Mouse (Mus musculus): ENCODE measurements around the gene Slc35e3. TPM values are rescaled to one million over a fixed set of nuclear protein-coding genes. Genes with fewer than 3 reads are reported as not detected.

Gene Slc35e3
- polyA plus RNA-seq, 1 experiment from 2014 or later, result 12.5 TPM

DNA sequence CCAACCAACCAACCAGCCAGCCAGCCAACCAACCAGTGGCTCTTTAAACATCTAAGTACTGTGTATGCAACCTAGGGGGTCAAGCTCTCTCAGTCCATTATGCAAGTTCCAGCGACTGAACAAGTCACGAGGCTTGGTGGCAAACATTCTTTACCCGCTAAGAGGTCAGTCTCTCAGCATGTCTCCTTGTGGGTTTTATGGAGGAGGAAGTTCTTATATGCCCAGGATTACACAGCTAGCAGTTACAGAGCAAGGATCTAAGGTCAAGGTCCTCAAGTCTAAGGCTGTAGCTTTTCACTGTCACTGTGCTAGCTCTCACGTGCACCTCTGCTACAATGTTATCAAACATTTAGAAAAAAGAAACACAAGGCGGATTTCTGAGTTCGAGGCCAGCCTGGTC, 18.4 kb upstream of the Slc35e3 start:
- H3K9me3 ChIP-seq (ENCODE audit: control insufficient read depth, low read length), result no peaks in the 10 kb centered on the region
- no peak overlapping the region for H3K9ac ChIP-seq (ENCODE audit: low read depth, low read length)
- H3K4me3 ChIP-seq (ENCODE audit: low read length), result no peak overlapping the region
- H3K36me3 ChIP-seq (ENCODE audit: control insufficient read depth, insufficient read depth, low read length), result peaks cover 83% of the 10 kb centered on the region
- no peak overlapping the region for H3K27ac ChIP-seq (ENCODE audit: low read depth, low read length)
- H3K4me2 ChIP-seq (replicated peaks; ENCODE audit: low read depth, low read length), result no peak overlapping the region
- ATAC-seq (ENCODE audit: low FRiP score, low TSS enrichment), result no peak
- H3K27me3 ChIP-seq (ENCODE audit: control insufficient read depth, insufficient read depth, low read length), result no peaks in the 10 kb centered on the region
- WGBS, result 93% methylated on average over 6 of the region's 6 CpGs
- no peaks in the 10 kb centered on the region for H3K4me1 ChIP-seq (ENCODE audit: control insufficient read depth, insufficient read depth, low read length)

- no peak for ATAC-seq (ENCODE audit: low FRiP score, low TSS enrichment)
- no peak overlapping the region for H3K9ac ChIP-seq (ENCODE audit: low read depth, low read length)
- no peaks in the 10 kb centered on the region for H3K9me3 ChIP-seq (ENCODE audit: control insufficient read depth, low read length)
- H3K36me3 ChIP-seq (ENCODE audit: control insufficient read depth, insufficient read depth, low read length), result peaks cover 89% of the 10 kb centered on the region
- H3K4me1 ChIP-seq (ENCODE audit: control insufficient read depth, insufficient read depth, low read length), result no peaks in the 10 kb centered on the region
- H3K27ac ChIP-seq (ENCODE audit: low read depth, low read length), result no peak overlapping the region
- 96% methylated on average over 16 of the region's 16 CpGs for WGBS
- no peaks in the 10 kb centered on the region for H3K27me3 ChIP-seq (ENCODE audit: control insufficient read depth, insufficient read depth, low read length)
- no peak overlapping the region for H3K4me2 ChIP-seq (replicated peaks; ENCODE audit: low read depth, low read length)
- no peak overlapping the region for H3K4me3 ChIP-seq (ENCODE audit: low read length)
These were observed 17.5 kb upstream of the Slc35e3 start for GRCm38 (mm10) chr10:117763588-117764190.

GRCm38 (mm10) chr10:117762966-117763365, 16.8 kb upstream of the Slc35e3 start:
- Histone ChIP-seq H3K36me3 (ENCODE audit: control insufficient read depth, insufficient read depth, low read length) (peaks cover 91% of the 10 kb centered on the region), H3K9ac (ENCODE audit: low read depth, low read length) (no peak overlapping the region), H3K4me3 (ENCODE audit: low read length) (no peak overlapping the region), H3K4me2 (replicated peaks; ENCODE audit: low read depth, low read length) (no peak overlapping the region), H3K27ac (ENCODE audit: low read depth, low read length) (no peak overlapping the region), H3K9me3 (ENCODE audit: control insufficient read depth, low read length) (no peaks in the 10 kb centered on the region), H3K4me1 (ENCODE audit: control insufficient read depth, insufficient read depth, low read length) (no peaks in the 10 kb centered on the region), H3K27me3 (ENCODE audit: control insufficient read depth, insufficient read depth, low read length) (no peaks in the 10 kb centered on the region)
- 96% methylated on average over 12 of the region's 12 CpGs for WGBS
- ATAC-seq (ENCODE audit: low FRiP score, low TSS enrichment), result no peak

GRCm38 (mm10) chr10:117762281-117762830, 16.2 kb upstream of the Slc35e3 start:
- H3K27ac ChIP-seq (ENCODE audit: low read depth, low read length), result no peak overlapping the region
- no peak for ATAC-seq (ENCODE audit: low FRiP score, low TSS enrichment)
- H3K36me3 ChIP-seq (ENCODE audit: control insufficient read depth, insufficient read depth, low read length), result peaks cover 91% of the 10 kb centered on the region
- no peak overlapping the region for H3K4me2 ChIP-seq (replicated peaks; ENCODE audit: low read depth, low read length)
- WGBS, result 95% methylated on average over 2 of the region's 2 CpGs
- H3K9ac ChIP-seq (ENCODE audit: low read depth, low read length), result no peak overlapping the region
- H3K4me3 ChIP-seq (ENCODE audit: low read length), result no peak overlapping the region
- no peaks in the 10 kb centered on the region for H3K4me1 ChIP-seq (ENCODE audit: control insufficient read depth, insufficient read depth, low read length)
- H3K9me3 ChIP-seq (ENCODE audit: control insufficient read depth, low read length), result no peaks in the 10 kb centered on the region
- no peaks in the 10 kb centered on the region for H3K27me3 ChIP-seq (ENCODE audit: control insufficient read depth, insufficient read depth, low read length)

GRCm38 (mm10) chr10:117761551-117761950, 15.4 kb upstream of the Slc35e3 start:
- H3K27me3 ChIP-seq (ENCODE audit: control insufficient read depth, insufficient read depth, low read length), result no peaks in the 10 kb centered on the region
- no peaks in the 10 kb centered on the region for H3K9me3 ChIP-seq (ENCODE audit: control insufficient read depth, low read length)
- 92% methylated on average over 6 of the region's 6 CpGs for WGBS
- H3K4me2 ChIP-seq (replicated peaks; ENCODE audit: low read depth, low read length), result no peak overlapping the region
- peaks cover 97% of the 10 kb centered on the region for H3K36me3 ChIP-seq (ENCODE audit: control insufficient read depth, insufficient read depth, low read length)
- H3K4me1 ChIP-seq (ENCODE audit: control insufficient read depth, insufficient read depth, low read length), result no peaks in the 10 kb centered on the region
- no peak overlapping the region for H3K9ac ChIP-seq (ENCODE audit: low read depth, low read length)
- H3K4me3 ChIP-seq (ENCODE audit: low read length), result no peak overlapping the region
- H3K27ac ChIP-seq (ENCODE audit: low read depth, low read length), result no peak overlapping the region
- ATAC-seq (ENCODE audit: low FRiP score, low TSS enrichment), result no peak

DNA sequence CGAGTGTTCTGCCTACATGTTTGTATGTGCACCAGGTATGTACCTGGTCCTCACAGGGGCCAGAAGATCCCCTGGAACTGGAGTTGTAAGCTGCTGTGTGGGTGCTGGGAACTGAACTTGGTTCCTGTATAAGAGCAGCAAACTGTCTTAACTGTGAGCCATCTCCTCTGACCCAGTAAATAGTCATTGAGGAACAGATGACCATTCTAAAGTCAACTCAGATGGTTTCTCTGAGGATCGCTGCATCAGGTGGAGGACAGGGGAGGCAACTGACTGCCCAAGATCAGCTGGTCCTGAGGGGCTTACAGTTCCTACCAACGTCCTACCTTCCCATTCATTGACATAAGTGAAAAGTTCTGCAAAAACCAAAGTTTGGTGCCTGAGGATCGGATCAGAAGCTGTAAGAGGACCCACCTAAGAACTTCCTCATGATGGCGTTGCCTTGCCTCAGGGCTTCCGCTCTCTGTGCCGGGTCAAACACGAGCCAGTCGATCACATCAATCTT, 14.7 kb upstream of the Slc35e3 start:
- Histone ChIP-seq H3K9ac (ENCODE audit: low read depth, low read length) (no peak overlapping the region), H3K36me3 (ENCODE audit: control insufficient read depth, insufficient read depth, low read length) (peaks cover 97% of the 10 kb centered on the region), H3K4me1 (ENCODE audit: control insufficient read depth, insufficient read depth, low read length) (no peaks in the 10 kb centered on the region), H3K27me3 (ENCODE audit: control insufficient read depth, insufficient read depth, low read length) (no peaks in the 10 kb centered on the region), H3K9me3 (ENCODE audit: control insufficient read depth, low read length) (no peaks in the 10 kb centered on the region), H3K27ac (ENCODE audit: low read depth, low read length) (no peak overlapping the region), H3K4me3 (ENCODE audit: low read length) (no peak overlapping the region), H3K4me2 (replicated peaks; ENCODE audit: low read depth, low read length) (no peak overlapping the region)
- WGBS, result 92% methylated on average over 9 of the region's 9 CpGs
- ATAC-seq (ENCODE audit: low FRiP score, low TSS enrichment), result no peak

DNA sequence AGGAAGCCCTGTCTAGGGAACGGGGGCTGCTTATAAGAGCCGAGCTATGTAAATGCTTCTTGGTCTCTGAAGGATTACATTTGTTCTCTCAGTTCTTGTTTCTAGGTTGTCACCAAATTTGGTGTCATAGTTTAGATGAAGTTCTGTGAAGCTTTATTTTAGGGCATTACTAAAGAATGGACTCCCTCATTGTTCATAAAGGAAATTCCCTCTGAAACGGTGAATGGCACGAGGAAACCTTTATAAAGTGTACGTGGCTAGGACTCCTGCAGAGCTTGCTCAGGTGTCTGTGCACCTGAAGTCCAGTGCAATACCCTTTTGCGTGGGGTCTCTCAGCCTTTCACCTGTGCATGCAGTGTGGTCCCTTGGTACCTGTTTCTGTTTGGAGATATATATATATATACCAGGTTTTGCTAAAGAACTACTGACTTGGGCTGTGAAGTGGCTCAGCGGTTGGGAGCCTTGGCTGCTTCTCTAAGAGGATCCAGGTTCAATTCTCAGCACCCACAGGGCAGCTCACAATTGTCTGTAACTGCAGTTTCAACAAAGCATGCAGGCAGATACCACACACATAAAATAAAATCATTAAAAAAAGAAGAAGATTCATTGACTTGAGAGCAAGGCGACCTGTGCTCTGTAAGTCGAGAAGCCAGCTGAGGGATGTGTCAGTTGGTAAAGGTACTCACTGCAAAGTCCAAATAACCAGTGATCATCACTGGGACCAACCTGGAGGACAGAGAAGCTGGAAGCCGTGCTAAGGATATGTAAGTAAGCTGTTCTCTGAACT, 13.9 kb upstream of the Slc35e3 start:
- H3K4me3 ChIP-seq (ENCODE audit: low read length), result no peak overlapping the region
- H3K36me3 ChIP-seq (ENCODE audit: control insufficient read depth, insufficient read depth, low read length), result peaks cover 97% of the 10 kb centered on the region
- H3K9me3 ChIP-seq (ENCODE audit: control insufficient read depth, low read length), result no peaks in the 10 kb centered on the region
- 92% methylated on average over 10 of the region's 10 CpGs for WGBS
- no peaks in the 10 kb centered on the region for H3K27me3 ChIP-seq (ENCODE audit: control insufficient read depth, insufficient read depth, low read length)
- no peak overlapping the region for H3K27ac ChIP-seq (ENCODE audit: low read depth, low read length)
- H3K4me1 ChIP-seq (ENCODE audit: control insufficient read depth, insufficient read depth, low read length), result no peaks in the 10 kb centered on the region
- H3K9ac ChIP-seq (ENCODE audit: low read depth, low read length), result no peak overlapping the region
- no peak for ATAC-seq (ENCODE audit: low FRiP score, low TSS enrichment)
- no peak overlapping the region for H3K4me2 ChIP-seq (replicated peaks; ENCODE audit: low read depth, low read length)

DNA sequence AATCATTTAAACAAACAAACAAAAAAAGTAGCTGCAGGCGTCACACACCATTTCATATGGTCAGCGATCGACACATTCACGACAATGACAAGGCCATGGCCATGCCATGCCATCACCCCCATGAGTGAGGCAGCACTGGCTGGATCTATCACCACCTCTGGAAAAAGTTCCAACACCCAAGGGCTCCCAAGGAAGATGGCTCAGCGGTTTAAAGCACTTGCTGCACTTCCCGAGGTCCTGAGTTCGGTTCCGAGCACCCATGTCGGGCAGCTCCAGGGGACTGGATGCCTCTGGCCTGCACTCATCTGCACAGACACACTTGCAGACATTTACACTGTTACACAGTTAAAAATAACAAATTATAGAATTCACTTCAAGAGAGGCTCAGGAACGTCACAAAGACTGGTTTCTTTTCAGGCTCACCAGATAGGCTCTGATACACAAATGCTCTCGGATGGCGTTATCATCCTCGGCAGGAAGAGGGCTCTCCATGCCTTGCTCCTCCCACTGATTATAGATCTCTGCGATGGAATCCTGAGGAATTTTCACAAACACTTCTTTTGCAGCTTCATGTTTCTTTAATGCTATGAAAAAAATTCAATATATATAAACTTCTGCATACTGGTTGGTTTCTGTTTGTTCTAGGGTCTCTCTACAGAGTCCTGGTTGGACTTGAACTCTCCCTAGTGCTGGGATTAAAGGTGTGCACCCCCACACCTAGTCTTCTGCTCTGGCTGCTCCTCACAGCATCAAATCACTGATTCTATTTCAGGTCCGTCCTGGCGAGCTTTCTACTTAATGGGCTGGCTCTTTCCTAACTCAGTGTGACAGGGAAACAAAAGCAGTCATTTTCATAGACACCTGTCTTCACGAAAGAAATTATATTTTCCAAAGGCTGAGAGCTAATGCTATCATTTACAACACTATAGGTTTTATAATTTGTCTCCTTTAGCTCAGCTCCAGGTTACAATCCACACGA, 12.9 kb upstream of the Slc35e3 start:
- no peaks in the 10 kb centered on the region for H3K9me3 ChIP-seq (ENCODE audit: control insufficient read depth, low read length)
- H3K4me3 ChIP-seq (ENCODE audit: low read length), result no peak overlapping the region
- no peak overlapping the region for H3K4me2 ChIP-seq (replicated peaks; ENCODE audit: low read depth, low read length)
- H3K27ac ChIP-seq (ENCODE audit: low read depth, low read length), result no peak overlapping the region
- no peaks in the 10 kb centered on the region for H3K27me3 ChIP-seq (ENCODE audit: control insufficient read depth, insufficient read depth, low read length)
- no peak for ATAC-seq (ENCODE audit: low FRiP score, low TSS enrichment)
- peaks cover 96% of the 10 kb centered on the region for H3K36me3 ChIP-seq (ENCODE audit: control insufficient read depth, insufficient read depth, low read length)
- WGBS, result 91% methylated on average over 18 of the region's 18 CpGs
- H3K4me1 ChIP-seq (ENCODE audit: control insufficient read depth, insufficient read depth, low read length), result no peaks in the 10 kb centered on the region
- H3K9ac ChIP-seq (ENCODE audit: low read depth, low read length), result no peak overlapping the region

Measured in kidney, embryonic 14.5 days (tissue).